Mouse (Mus musculus) adrenal gland, postnatal 10 days (tissue): ENCODE data around the gene Hoxa13. TPM values are rescaled to one million over a fixed set of nuclear protein-coding genes. Genes with fewer than 3 reads are reported as not detected.

Experiments
- DNase-seq: peaks from one replicate; pipeline ENCODE4 v3.0.0; 2021; ENCODE audit warnings: mixed read lengths
- total RNA-seq, 2 experiments: library from RNA; stranded (reverse); gene quantifications; 2 replicates each; pipeline ENCODE4 v1.2.3; 2021

Gene Hoxa13
- total RNA-seq, 2 experiments from 2014 or later: not detected

- DNase-seq: no peak
Measured at GRCm38 (mm10) chr6:52224895-52225611, 35.6 kb downstream of the Hoxa13 start.

DNA sequence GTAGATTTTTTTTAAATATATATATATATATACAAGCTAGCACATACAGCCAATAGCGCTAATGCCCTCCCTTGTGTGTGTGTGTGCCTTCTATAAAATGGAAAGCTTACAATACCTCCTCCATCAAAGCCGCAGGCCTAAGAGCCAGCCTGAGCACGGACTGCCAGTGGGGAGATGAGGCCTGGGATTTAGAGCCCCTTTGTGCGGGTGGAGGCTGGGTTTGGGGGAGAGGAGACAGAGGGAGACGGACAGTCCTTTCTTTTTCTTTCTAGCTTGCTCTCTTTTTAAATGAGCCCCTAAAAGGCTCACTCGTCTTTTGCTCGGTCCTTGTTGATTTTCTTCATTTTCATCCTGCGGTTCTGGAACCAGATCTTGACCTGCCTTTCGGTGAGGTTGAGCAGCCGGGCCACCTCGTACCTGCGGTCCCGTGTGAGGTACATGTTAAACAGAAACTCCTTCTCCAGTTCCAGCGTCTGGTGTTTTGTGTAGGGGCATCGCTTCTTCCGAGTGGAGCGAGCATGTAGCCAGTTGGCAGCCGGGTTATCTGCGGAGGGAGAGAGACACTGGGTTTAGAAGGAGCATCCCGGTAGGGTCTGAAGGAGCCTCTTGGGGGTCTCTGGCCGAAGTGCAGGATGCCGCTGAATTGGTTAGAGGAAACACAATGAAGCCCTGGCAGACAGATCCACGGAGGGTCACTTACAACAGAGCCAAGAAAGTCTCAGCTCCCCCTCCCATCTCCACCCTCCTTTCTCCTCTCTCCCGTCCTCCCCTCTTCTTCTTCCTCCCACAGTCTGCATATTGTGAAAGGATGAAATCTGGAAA is 36.5 kb downstream of the Hoxa13 start:
- no peak for DNase-seq

- DNase-seq: no peak
Measured at GRCm38 (mm10) chr6:52222729-52223128, 38.0 kb downstream of the Hoxa13 start.

- DNase-seq: peak; percentile 43
Measured at GRCm38 (mm10) chr6:52221993-52222685, 38.5 kb downstream of the Hoxa13 start.

GRCm38 (mm10) chr6:52221337-52221992 is 39.2 kb downstream of the Hoxa13 start, which contains the start of gene Hoxa7:
TSS of gene Hoxa7 (minus strand) at chr6:52221854.
- DNase-seq: peak; percentile 94

- no peak for DNase-seq
Measured at GRCm38 (mm10) chr6:52220865-52221310, 39.8 kb downstream of the Hoxa13 start.

- no peak for DNase-seq
Measured at GRCm38 (mm10) chr6:52220003-52220864, 40.4 kb downstream of the Hoxa13 start.

GRCm38 (mm10) chr6:52219234-52219942 is 41.3 kb downstream of the Hoxa13 start:
- DNase-seq: no peak

GRCm38 (mm10) chr6:52218643-52219215 is 42.0 kb downstream of the Hoxa13 start:
- no peak for DNase-seq

DNA sequence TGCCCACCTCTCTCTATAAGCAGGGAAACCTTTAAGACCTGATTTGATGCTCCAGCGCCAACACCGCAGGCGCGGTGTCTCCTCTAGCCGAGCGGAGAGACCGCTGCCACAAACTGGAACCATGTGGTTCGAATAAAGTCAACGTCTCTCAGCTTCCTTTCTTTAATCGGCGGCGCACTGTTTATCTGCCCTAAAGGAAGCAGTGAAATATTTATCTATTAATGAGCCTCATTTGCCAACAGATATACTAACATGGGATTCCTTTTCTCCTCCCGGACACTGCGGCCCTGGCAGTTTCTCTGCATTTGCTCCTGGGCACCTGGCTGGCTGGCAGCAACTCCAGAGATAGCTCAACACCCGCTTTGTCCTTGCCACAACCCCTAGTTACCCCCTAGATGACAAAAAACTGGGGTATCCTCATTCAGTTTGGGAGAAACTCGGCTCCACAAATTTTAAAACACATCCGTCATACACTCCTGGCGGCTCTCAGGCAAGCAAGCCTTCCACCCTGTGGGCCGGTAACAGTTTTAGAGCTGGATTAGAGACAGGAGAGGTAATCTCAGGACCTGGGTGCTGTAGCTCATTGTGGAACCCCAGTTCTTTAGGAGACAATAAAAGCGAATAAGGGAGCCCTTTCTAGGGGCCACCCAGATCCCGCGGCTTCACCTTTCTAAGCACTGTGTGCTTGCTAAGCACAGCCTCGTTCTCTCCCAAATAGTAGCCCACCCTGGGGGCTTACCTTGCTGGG is 42.6 kb downstream of the Hoxa13 start:
- no peak for DNase-seq

- DNase-seq: peak; percentile 90
Measured at GRCm38 (mm10) chr6:52217459-52217768, 43.3 kb downstream of the Hoxa13 start.

DNA sequence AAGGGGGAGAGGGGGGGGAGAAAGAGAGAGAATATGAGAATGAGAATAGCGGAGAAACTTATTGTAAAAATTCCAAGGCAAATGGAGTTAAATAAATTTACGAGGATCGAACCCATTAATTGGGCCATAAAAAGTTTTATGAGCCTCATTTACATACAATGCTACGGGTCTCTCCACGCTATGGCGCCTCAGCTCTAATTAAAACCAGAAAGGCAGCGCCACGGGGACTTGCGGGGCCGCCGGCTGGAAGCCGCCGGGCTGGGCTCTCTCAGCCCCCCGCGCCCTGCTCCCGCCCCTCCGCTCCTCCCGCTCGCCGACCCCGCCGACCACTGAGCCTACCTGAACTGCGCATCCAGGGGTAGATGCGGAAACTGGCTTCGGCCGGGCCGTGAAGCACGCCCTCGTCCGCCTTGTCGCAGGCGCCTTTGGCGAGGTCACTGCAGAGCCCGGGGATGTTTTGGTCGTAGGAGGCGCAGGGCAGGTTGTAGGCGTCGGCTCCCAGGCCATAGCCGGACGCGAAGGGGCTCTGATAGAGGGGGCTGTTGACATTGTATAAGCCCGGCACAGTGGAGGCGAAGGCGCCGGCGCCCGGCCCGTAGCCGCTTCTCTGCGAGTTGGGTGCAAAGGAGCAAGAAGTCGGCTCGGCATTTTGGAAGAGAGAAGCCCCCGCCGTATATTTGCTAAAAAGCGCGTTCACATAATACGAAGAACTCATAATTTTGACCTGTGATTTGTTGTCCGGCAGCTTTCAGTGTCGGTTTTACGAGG is 43.8 kb downstream of the Hoxa13 start:
- peak; percentile 67 for DNase-seq

GRCm38 (mm10) chr6:52215771-52216535 is 44.7 kb downstream of the Hoxa13 start:
- DNase-seq: peak; percentile 42

DNA sequence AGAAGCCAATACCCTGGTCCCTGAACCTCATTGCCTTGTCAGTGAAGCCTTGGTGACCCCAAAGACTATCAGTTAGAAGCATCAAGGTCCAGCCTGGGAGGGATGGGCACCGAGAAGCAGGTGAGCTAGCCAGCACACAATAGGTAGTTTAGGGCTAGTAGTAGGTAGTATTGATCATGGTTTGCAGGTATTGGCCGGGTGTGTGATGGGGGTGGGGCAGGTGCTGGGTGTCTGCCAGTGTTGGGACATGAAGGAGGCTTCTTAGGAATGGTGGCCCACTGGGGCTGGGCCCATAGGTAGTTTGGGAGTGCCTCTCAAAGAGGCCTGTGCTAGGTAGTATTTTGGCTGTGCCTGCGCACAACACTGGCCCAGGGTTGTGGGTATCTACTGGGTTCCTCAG is 45.6 kb downstream of the Hoxa13 start:
- DNase-seq: no peak

DNA sequence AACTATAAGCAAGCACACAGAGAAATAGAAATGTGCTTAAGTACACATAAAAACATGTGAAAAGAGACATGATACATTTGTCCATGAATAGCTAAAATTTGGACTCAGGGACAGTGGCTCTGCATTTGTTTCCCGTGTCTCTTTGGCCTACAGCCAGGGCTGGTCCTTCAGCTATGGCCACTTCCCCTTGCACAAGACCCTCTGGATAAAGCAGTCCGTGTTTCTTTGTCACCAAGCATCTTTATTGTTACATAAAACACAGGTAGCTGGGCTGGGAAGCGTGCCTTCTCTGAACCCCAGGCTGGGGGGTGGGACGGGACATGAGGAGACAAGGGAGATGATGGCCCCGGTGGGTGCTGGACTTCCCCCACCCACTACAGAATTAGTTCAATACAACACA is 46.4 kb downstream of the Hoxa13 start:
- no peak for DNase-seq

- DNase-seq: peak; percentile 85
Measured at GRCm38 (mm10) chr6:52213119-52213986, 47.3 kb downstream of the Hoxa13 start, which contains the start of the genes Hoxa3 and Gm28308. TSS of gene Hoxa3 (minus strand) at chr6:52213336. TSS of gene Gm28308 (minus strand) at chr6:52213339.
